Mouse (Mus musculus) testis, adult 2 months (tissue): ENCODE results near the gene Gm21985. TPM values are rescaled to one million over a fixed set of nuclear protein-coding genes. Genes with fewer than 3 reads are reported as not detected.

Experiments
- H3K27ac ChIP-seq: fragments of 200-500 bp; 2 replicates; pipeline ENCODE4 v1.5.1; 2012; ENCODE audit warnings: low read depth, low read length; ENCODE audit not compliant: control insufficient read depth, insufficient read depth
- H3K27me3 ChIP-seq: fragments of 200-500 bp; 2 replicates; pipeline ENCODE4 v1.6.1; 2012; ENCODE audit warnings: mild to moderate bottlenecking, low read length, moderate library complexity; ENCODE audit not compliant: control insufficient read depth, insufficient read depth
- H3K36me3 ChIP-seq: fragments of 200-500 bp; 2 replicates; pipeline ENCODE4 v1.6.1; 2012; ENCODE audit warnings: mild to moderate bottlenecking, low read length; ENCODE audit not compliant: control insufficient read depth, insufficient read depth
- H3K4me1 ChIP-seq: fragments of 200-500 bp; 2 replicates; pipeline ENCODE4 v1.6.1; 2012; ENCODE audit warnings: low read length; ENCODE audit not compliant: control insufficient read depth, insufficient read depth
- H3K4me3 ChIP-seq: fragments of 200-500 bp; 2 replicates; pipeline ENCODE4 v1.5.1; 2012; ENCODE audit warnings: low read depth, mild to moderate bottlenecking, low read length, moderate library complexity, mixed read lengths; ENCODE audit not compliant: control insufficient read depth
- CTCF ChIP-seq: fragments of 200-500 bp; IDR thresholded peaks from 2 replicates; pipeline ENCODE4 v1.5.1; 2012; ENCODE audit warnings: low read depth, mild to moderate bottlenecking, inconsistent platforms, low read length, moderate library complexity; ENCODE audit not compliant: control insufficient read depth, insufficient read depth, insufficient replicate concordance
- POLR2A ChIP-seq: fragments of 200-500 bp; IDR thresholded peaks from 2 replicates; pipeline ENCODE4 v1.6.1; 2012; ENCODE audit warnings: low read depth, mild to moderate bottlenecking, inconsistent platforms, low read length, moderate library complexity; ENCODE audit not compliant: control insufficient read depth
- polyA plus RNA-seq: library from polyadenylated mRNA; depleted of rRNA; stranded (reverse); fragments of >200 nt; gene quantifications from 2 replicates; pipeline ENCODE4 v1.2.3, GENCODE M21; 2012

Gm21985 gene
- polyA plus RNA-seq, 1 experiment, result not detected

GRCm38 (mm10) chr2:112298221-112298620 is 32.1 kb downstream of the Gm21985 start:
- Histone ChIP-seq H3K27ac (no peak overlapping the region), H3K27me3 (no peaks in the 10 kb centered on the region), H3K4me1 (no peaks in the 10 kb centered on the region), H3K4me3 (no peak overlapping the region), H3K36me3 (no peaks in the 10 kb centered on the region)
- no peak for TF ChIP-seq POLR2A
- TF ChIP-seq CTCF, result no peak

GRCm38 (mm10) chr2:112308671-112309070 is 42.6 kb downstream of the Gm21985 start:
- Histone ChIP-seq H3K27me3 (no peaks in the 10 kb centered on the region), H3K4me3 (no peak overlapping the region), H3K36me3 (no peaks in the 10 kb centered on the region), H3K4me1 (no peaks in the 10 kb centered on the region), H3K27ac (no peak overlapping the region)
- TF ChIP-seq CTCF, result no peak
- no peak for TF ChIP-seq POLR2A

DNA sequence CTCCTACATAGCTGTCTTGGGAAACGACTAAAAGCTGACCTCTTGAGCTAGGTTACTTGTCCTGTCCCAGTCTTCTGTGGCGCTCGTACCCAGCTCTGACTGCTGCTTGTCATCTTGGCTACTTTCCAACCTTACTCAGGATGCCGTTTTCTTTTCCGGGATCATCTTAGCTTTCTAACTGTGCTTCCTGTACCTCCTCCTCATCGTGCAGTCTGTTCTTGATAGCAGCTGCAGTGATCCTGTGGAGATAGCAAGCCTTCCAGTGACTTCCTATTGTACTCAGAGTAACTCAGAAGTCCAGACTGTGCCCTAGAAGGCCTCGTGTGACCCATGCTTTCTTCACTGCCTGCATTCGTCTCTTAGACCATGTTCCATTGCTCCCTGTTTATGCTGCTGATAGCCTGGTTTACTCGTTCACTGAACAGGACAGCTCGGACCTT is 43.1 kb downstream of the Gm21985 start:
- H3K4me1 ChIP-seq, result no peaks in the 10 kb centered on the region
- no peak overlapping the region for H3K4me3 ChIP-seq
- H3K27me3 ChIP-seq, result no peaks in the 10 kb centered on the region
- TF ChIP-seq POLR2A (no peak), CTCF (no peak)
- no peaks in the 10 kb centered on the region for H3K36me3 ChIP-seq
- H3K27ac ChIP-seq, result no peak overlapping the region

- no peak for TF ChIP-seq POLR2A
- no peak for TF ChIP-seq CTCF
- Histone ChIP-seq H3K27me3 (no peaks in the 10 kb centered on the region), H3K4me3 (no peak overlapping the region), H3K27ac (no peak overlapping the region), H3K36me3 (0 out of 2 replicates have a peak, but pooled peaks cover 1% of the 10 kb centered on the region), H3K4me1 (no peaks in the 10 kb centered on the region)
Measured at GRCm38 (mm10) chr2:112315638-112316037, 49.5 kb downstream of the Gm21985 start.

DNA sequence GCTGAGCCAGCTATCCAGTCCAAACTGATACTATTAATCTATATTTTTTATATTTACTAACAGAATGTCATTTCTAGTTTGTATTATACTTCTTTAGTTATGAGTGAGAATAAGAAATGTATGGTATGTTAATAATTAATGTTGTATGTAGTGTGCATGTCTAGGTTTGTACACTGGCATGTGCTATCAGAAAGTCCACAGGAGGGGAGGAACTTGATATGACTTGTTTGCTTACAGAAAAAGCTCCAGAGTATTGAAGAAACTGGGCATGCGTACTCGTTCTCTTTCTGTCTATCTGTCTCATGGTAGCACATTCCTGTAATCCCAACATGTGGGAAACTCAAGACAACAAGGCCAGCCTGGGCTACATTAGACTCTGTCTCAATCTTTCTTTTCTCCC is 52.1 kb downstream of the Gm21985 start:
- Histone ChIP-seq H3K36me3 (0 out of 2 replicates have a peak, but pooled peaks cover 1% of the 10 kb centered on the region), H3K27me3 (no peaks in the 10 kb centered on the region), H3K27ac (no peak overlapping the region), H3K4me3 (no peak overlapping the region), H3K4me1 (no peaks in the 10 kb centered on the region)
- no peak for TF ChIP-seq POLR2A
- TF ChIP-seq CTCF, result no peak

DNA sequence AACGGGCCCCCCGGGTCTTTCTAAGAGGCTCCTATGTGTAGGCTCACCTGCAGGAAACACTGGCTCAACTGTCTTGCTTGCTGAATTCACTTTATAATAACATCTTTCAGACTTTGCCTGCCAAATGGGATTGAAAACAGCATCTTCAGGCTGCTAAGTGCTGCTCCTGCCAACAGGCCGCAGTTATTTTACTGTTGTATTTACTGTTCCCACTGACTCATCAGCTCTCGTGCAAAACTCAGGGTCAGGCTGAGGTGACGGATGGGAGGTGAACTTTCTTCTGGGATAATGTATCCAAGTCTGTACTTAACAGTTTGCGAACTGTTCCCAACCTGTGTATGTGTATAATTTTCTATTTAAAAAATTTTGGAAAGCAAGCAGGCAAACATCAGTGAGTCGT is 52.8 kb downstream of the Gm21985 start:
- H3K27ac ChIP-seq, result no peak overlapping the region
- H3K36me3 ChIP-seq, result 0 out of 2 replicates have a peak, but pooled peaks cover 1% of the 10 kb centered on the region
- TF ChIP-seq CTCF (no peak), POLR2A (no peak)
- H3K27me3 ChIP-seq, result no peaks in the 10 kb centered on the region
- H3K4me1 ChIP-seq, result no peaks in the 10 kb centered on the region
- no peak overlapping the region for H3K4me3 ChIP-seq

DNA sequence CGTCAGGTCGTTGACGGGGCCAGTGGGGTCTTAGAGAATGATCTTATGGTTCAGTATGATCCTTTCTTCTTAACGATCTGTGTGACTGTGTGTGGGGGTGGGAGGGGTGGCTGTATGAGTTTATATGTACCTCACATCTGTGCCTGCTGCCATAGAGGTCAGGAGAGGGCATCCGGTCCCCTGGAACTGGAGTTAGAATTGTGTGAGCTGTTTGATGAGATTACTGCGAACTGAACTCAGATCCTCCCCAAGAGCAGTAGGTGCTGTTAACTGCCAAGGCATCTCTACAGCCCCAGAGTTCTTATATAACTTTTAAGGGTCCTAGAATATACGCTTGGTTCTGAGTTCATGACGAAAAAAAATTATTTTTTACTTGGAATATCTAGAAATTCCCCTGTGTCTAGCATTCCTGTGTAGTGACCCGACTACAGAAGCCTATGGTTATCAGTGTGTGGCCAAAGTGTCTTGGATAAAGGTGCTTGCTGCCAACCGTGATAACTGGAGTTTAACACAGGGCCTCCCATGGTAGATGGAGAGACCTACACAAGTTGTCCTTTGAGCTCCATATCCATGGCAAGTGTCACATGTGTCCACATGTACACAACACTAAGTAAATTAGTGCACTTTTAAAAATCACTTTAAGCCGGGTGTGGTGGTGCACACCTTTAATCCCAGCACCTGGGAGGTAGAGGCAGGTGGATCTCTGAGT is 62.1 kb downstream of the Gm21985 start:
- Histone ChIP-seq H3K4me1 (no peaks in the 10 kb centered on the region), H3K27ac (no peak overlapping the region), H3K36me3 (no peaks in the 10 kb centered on the region), H3K4me3 (no peak overlapping the region), H3K27me3 (no peaks in the 10 kb centered on the region)
- no peak for TF ChIP-seq CTCF
- no peak for TF ChIP-seq POLR2A
